Mouse (Mus musculus) forebrain, embryonic 11.5 days (tissue): ENCODE results near the gene Sfswap. TPM values are rescaled to one million over a fixed set of nuclear protein-coding genes. Genes with fewer than 3 reads are reported as not detected.
"Not testable (repeated sequence)": the region's sequence is repeated elsewhere in the genome, so short reads cannot be mapped to it uniquely, and the experiment has no call there.

Source experiments
- ATAC-seq: fragments of 200-750 bp; cut with Nextera tagmentation; replicated peaks from 2 replicates; pipeline ENCODE4 v1.8.0; 2017; ENCODE audit warnings: moderate TSS enrichment; ENCODE audit not compliant: low FRiP score
- DNase-seq: peaks from one replicate; pipeline ENCODE4 v3.0.0-alpha.2; 2017; ENCODE audit warnings: low spot score
- H3K27ac ChIP-seq: fragments of 300-500 bp; sonication (generic); 2 replicates; pipeline ENCODE4 v1.5.1; 2014; ENCODE audit warnings: low read depth, low read length
- H3K27me3 ChIP-seq: fragments of 300-500 bp; sonication (generic); 2 replicates; pipeline ENCODE4 v1.6.1; 2014; ENCODE audit warnings: mild to moderate bottlenecking, low read length, mixed read lengths; ENCODE audit not compliant: control insufficient read depth, insufficient read depth
- H3K36me3 ChIP-seq: fragments of 300-500 bp; sonication (generic); 2 replicates; pipeline ENCODE4 v1.6.1; 2014; ENCODE audit warnings: mild to moderate bottlenecking, low read length, moderate library complexity, mixed read lengths; ENCODE audit not compliant: control insufficient read depth, insufficient read depth
- H3K4me1 ChIP-seq: fragments of 300-500 bp; sonication (generic); replicated peaks from 2 replicates; pipeline ENCODE4 v1.6.1; 2014; ENCODE audit warnings: low read length, mixed read lengths; ENCODE audit not compliant: control insufficient read depth, insufficient read depth
- H3K4me2 ChIP-seq: fragments of 300-500 bp; sonication (generic); 2 replicates; pipeline ENCODE4 v1.6.1; 2014; ENCODE audit warnings: low read depth, mild to moderate bottlenecking, low read length, moderate library complexity, mixed read lengths; ENCODE audit not compliant: severe bottlenecking
- H3K4me3 ChIP-seq: fragments of 300-500 bp; sonication (generic); 2 replicates; pipeline ENCODE4 v1.5.1; 2014; ENCODE audit warnings: low read depth, low read length
- H3K9ac ChIP-seq: fragments of 300-500 bp; sonication (generic); 2 replicates; pipeline ENCODE4 v1.6.1; 2014; ENCODE audit warnings: low read length
- H3K9me3 ChIP-seq: fragments of 300-500 bp; sonication (generic); 2 replicates; pipeline ENCODE4 v1.6.1; 2016; ENCODE audit warnings: low read length, mixed read lengths; ENCODE audit not compliant: control insufficient read depth
- WGBS: fragments of 180-500 bp; shearing (Covaris S2); extraction: QIAGEN DNeasy Blood & Tissue Kit; methylation state at CpG from one replicate; pipeline ENCODE4 v1.1.7; 2014; 5-methylcytosine and 5-hydroxymethylcytosine counted together
- polyA plus RNA-seq: library from polyadenylated mRNA; unstranded; fragments of >200 nt; fragmentation: Nextera tagmentation; extraction: Ambion mirVana; gene quantifications from 2 replicates; pipeline ENCODE4 v1.2.1, GENCODE M21; 2014

Sfswap gene
- polyA plus RNA-seq, 1 experiment from 2014 or later, result 61.6 TPM

DNA sequence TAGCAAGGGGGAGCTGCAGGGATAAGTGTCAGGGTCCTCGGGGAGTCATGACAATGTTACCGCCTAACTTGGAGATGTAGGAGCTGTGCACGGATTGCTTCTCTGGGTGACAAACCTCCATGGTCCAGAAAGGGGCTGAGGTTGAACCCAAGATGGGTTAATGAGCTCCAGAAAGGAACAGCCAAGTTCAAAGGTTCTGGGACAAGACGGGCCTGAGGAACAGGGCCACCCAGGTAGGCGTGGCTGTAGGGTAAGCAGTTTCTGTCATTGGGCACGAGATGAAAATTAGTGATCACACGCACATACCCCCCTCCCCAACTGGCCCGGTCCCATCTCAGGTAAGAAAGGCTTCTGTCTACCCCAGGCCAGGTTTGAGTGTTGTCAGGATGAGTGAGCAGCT is 106.5 kb downstream of the Sfswap start:
- Histone ChIP-seq H3K9ac (no peak overlapping the region), H3K4me2 (no peak overlapping the region), H3K36me3 (no peaks in the 10 kb centered on the region; the same call in 1 of the 2 replicates), H3K27ac (no peak overlapping the region), H3K9me3 (no peaks in the 10 kb centered on the region), H3K27me3 (no peaks in the 10 kb centered on the region), H3K4me3 (no peak overlapping the region), H3K4me1 (no peaks in the 10 kb centered on the region)
- DNase-seq (no peak), ATAC-seq (no peak)
- 84% methylated on average over 8 of the region's 8 CpGs for WGBS

DNA sequence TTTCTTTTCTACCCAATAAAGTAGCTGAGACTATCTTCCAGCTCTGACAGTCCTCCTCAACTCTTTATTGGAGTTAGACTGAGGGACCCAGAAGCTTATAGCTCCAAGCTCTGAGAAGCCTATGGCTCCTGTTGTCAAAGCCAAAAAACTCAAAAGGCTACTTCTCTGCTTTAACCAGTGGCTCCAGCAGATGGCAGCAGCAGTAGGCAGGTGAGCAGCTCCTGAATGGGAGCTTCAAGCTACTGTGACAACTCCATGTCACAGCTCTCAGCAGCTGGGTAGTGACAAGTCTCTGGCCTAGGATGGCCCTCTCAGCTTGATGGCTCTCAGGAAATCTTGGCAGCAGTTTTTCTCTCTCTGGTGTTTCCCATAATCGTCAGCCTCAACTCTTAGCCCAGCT is 110.0 kb downstream of the Sfswap start:
- WGBS, result 29% methylated on average over 1 of the region's 1 CpGs
- no peaks in the 10 kb centered on the region for H3K9me3 ChIP-seq
- H3K4me2 ChIP-seq, result no peak overlapping the region
- ATAC-seq (no peak; the same call in 1 of the 2 replicates), DNase-seq (peak; percentile 81)
- H3K36me3 ChIP-seq, result no peaks in the 10 kb centered on the region
- no peaks in the 10 kb centered on the region for H3K27me3 ChIP-seq
- no peak overlapping the region for H3K9ac ChIP-seq
- H3K4me3 ChIP-seq, result no peak overlapping the region
- no peak overlapping the region for H3K27ac ChIP-seq
- no peaks in the 10 kb centered on the region for H3K4me1 ChIP-seq

DNA sequence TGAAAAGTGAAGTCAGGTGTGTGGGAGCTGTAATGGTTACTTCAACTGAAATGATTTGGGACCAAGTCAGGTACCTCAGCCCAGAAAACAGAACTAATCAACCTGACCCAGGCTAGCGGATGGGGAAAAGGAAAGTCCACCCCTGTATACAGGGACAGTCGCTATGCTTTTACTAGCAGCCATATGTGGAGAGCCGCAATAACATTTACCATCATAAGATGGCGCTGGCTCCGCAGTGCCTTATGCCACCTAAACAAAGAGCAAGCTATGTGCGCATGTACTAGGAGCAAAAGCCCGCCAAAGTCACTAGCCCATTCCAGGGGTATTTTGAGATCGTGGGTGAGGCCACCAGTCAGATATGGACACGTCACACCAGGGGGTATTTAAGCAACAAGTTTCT is 119.6 kb downstream of the Sfswap start:
- H3K9me3 ChIP-seq, H3K4me1 ChIP-seq, H3K4me3 ChIP-seq, H3K36me3 ChIP-seq, H3K27ac ChIP-seq, H3K27me3 ChIP-seq, H3K4me2 ChIP-seq, H3K9ac ChIP-seq, DNase-seq, ATAC-seq: not testable (repeated sequence)
- 64% methylated on average over 9 of the region's 9 CpGs for WGBS

Other genes starting within 250 kb of the Sfswap start
- gene Mmp17, start 82.9 kb downstream of the Sfswap start, polyA plus RNA-seq, result 6.5 and 8.4 TPM in 2 replicates
- 8.3 and 8.5 TPM in 2 replicates for gene Zfp11, start 168.9 kb downstream of the Sfswap start, polyA plus RNA-seq
- not detected in 2 replicates for gene Sept14, start 207.3 kb downstream of the Sfswap start, polyA plus RNA-seq
- gene Mrps17, start 214.3 kb downstream of the Sfswap start, polyA plus RNA-seq, result 164 and 185 TPM in 2 replicates
- 75.0 and 77.3 TPM in 2 replicates for gene Nipsnap2, start 223.8 kb downstream of the Sfswap start, polyA plus RNA-seq